Mouse (Mus musculus): ENCODE measurements around the gene Kdr.

- TF ChIP-seq POLR2A (IDR thresholded peaks at IDR 0.05; ENCODE audit: borderline replicate concordance, low read depth, low read length) = no peak
- no peak for TF ChIP-seq CTCF (IDR thresholded peaks at IDR 0.05; ENCODE audit: low read depth, low read length)
Observed at GRCm38 (mm10) chr5:76023011-76023773, 44.9 kb upstream of the Kdr start.
